Mouse (Mus musculus): ENCODE results near the gene Snx1. TPM values are rescaled to one million over a fixed set of nuclear protein-coding genes. Genes with fewer than 3 reads are reported as not detected.

Gene Snx1
- polyA plus RNA-seq, 1 experiment from 2014 or later, result 127 TPM

- Histone ChIP-seq H3K36me3 (ENCODE audit: control insufficient read depth, insufficient read depth, low read length) (peaks cover 8% of the 10 kb centered on the region), H3K4me3 (ENCODE audit: low read depth, low read length) (no peak overlapping the region), H3K27me3 (ENCODE audit: control insufficient read depth, insufficient read depth, low read length) (no peaks in the 10 kb centered on the region), H3K9ac (ENCODE audit: low read depth, low read length) (no peak overlapping the region), H3K4me1 (replicated peaks; ENCODE audit: control insufficient read depth, insufficient read depth, low read length) (no peaks in the 10 kb centered on the region), H3K9me3 (ENCODE audit: control insufficient read depth, low read length) (no peaks in the 10 kb centered on the region), H3K4me2 (replicated peaks; ENCODE audit: low read depth, low read length) (no peak overlapping the region), H3K27ac (ENCODE audit: low read depth, low read length) (0 out of 2 replicates have a peak overlapping the region, but pooled peaks have one; percentile 18)
- DNase-seq (ENCODE audit: low spot score), result no peak
- 56% methylated on average over 8 of the region's 8 CpGs for WGBS
- no peak for ATAC-seq (ENCODE audit: low FRiP score)
Measured at GRCm38 (mm10) chr9:66110611-66111379, 15.6 kb downstream of the Snx1 start.

- Histone ChIP-seq H3K36me3 (ENCODE audit: control insufficient read depth, insufficient read depth, low read length) (peaks cover 13% of the 10 kb centered on the region), H3K9me3 (ENCODE audit: control insufficient read depth, low read length) (no peaks in the 10 kb centered on the region), H3K4me1 (replicated peaks; ENCODE audit: control insufficient read depth, insufficient read depth, low read length) (no peaks in the 10 kb centered on the region), H3K27me3 (ENCODE audit: control insufficient read depth, insufficient read depth, low read length) (no peaks in the 10 kb centered on the region), H3K9ac (ENCODE audit: low read depth, low read length) (no peak overlapping the region), H3K4me3 (ENCODE audit: low read depth, low read length) (no peak overlapping the region), H3K4me2 (replicated peaks; ENCODE audit: low read depth, low read length) (no peak overlapping the region), H3K27ac (ENCODE audit: low read depth, low read length) (0 out of 2 replicates have a peak overlapping the region, but pooled peaks have one; percentile 25)
- 66% methylated on average over 8 of the region's 8 CpGs for WGBS
- ATAC-seq (ENCODE audit: low FRiP score), result no peak
- no peak for DNase-seq (ENCODE audit: low spot score)
Measured at GRCm38 (mm10) chr9:66110126-66110525, 16.3 kb downstream of the Snx1 start.

- H3K4me2 ChIP-seq (replicated peaks; ENCODE audit: low read depth, low read length), result no peak overlapping the region
- no peak overlapping the region for H3K9ac ChIP-seq (ENCODE audit: low read depth, low read length)
- 100% methylated on average over 1 of the region's 1 CpGs for WGBS
- H3K27ac ChIP-seq (ENCODE audit: low read depth, low read length), result no peak overlapping the region
- ATAC-seq (ENCODE audit: low FRiP score), result no peak
- H3K4me3 ChIP-seq (ENCODE audit: low read depth, low read length), result no peak overlapping the region
- no peaks in the 10 kb centered on the region for H3K9me3 ChIP-seq (ENCODE audit: control insufficient read depth, low read length)
- H3K4me1 ChIP-seq (replicated peaks; ENCODE audit: control insufficient read depth, insufficient read depth, low read length), result no peaks in the 10 kb centered on the region
- H3K36me3 ChIP-seq (ENCODE audit: control insufficient read depth, insufficient read depth, low read length), result peaks cover 13% of the 10 kb centered on the region
- no peak for DNase-seq (ENCODE audit: low spot score)
- no peaks in the 10 kb centered on the region for H3K27me3 ChIP-seq (ENCODE audit: control insufficient read depth, insufficient read depth, low read length)
Measured at GRCm38 (mm10) chr9:66109574-66109973, 16.8 kb downstream of the Snx1 start.

- Histone ChIP-seq H3K9me3 (ENCODE audit: control insufficient read depth, low read length) (no peaks in the 10 kb centered on the region), H3K36me3 (ENCODE audit: control insufficient read depth, insufficient read depth, low read length) (peaks cover 11% of the 10 kb centered on the region), H3K27me3 (ENCODE audit: control insufficient read depth, insufficient read depth, low read length) (no peaks in the 10 kb centered on the region), H3K4me1 (replicated peaks; ENCODE audit: control insufficient read depth, insufficient read depth, low read length) (no peaks in the 10 kb centered on the region), H3K4me2 (replicated peaks; ENCODE audit: low read depth, low read length) (no peak overlapping the region), H3K4me3 (ENCODE audit: low read depth, low read length) (no peak overlapping the region), H3K27ac (ENCODE audit: low read depth, low read length) (no peak overlapping the region), H3K9ac (ENCODE audit: low read depth, low read length) (no peak overlapping the region)
- ATAC-seq (ENCODE audit: low FRiP score) (no peak), DNase-seq (ENCODE audit: low spot score) (no peak)
- 90% methylated on average over 8 of the region's 8 CpGs for WGBS
Measured at GRCm38 (mm10) chr9:66105168-66105567, 21.2 kb downstream of the Snx1 start.

- H3K27me3 ChIP-seq (ENCODE audit: control insufficient read depth, insufficient read depth, low read length), result no peaks in the 10 kb centered on the region
- ATAC-seq (ENCODE audit: low FRiP score) (no peak), DNase-seq (ENCODE audit: low spot score) (no peak)
- H3K36me3 ChIP-seq (ENCODE audit: control insufficient read depth, insufficient read depth, low read length), result peaks cover 11% of the 10 kb centered on the region
- H3K4me2 ChIP-seq (replicated peaks; ENCODE audit: low read depth, low read length), result no peak overlapping the region
- H3K9me3 ChIP-seq (ENCODE audit: control insufficient read depth, low read length), result no peaks in the 10 kb centered on the region
- WGBS, result 94% methylated on average over 4 of the region's 4 CpGs
- H3K9ac ChIP-seq (ENCODE audit: low read depth, low read length), result no peak overlapping the region
- no peaks in the 10 kb centered on the region for H3K4me1 ChIP-seq (replicated peaks; ENCODE audit: control insufficient read depth, insufficient read depth, low read length)
- no peak overlapping the region for H3K4me3 ChIP-seq (ENCODE audit: low read depth, low read length)
- no peak overlapping the region for H3K27ac ChIP-seq (ENCODE audit: low read depth, low read length)
Measured at GRCm38 (mm10) chr9:66104601-66105000, 21.8 kb downstream of the Snx1 start.

GRCm38 (mm10) chr9:66102668-66103067 lies 23.7 kb downstream of the Snx1 start:
- 97% methylated on average over 6 of the region's 6 CpGs for WGBS
- Histone ChIP-seq H3K4me2 (replicated peaks; ENCODE audit: low read depth, low read length) (no peak overlapping the region), H3K27me3 (ENCODE audit: control insufficient read depth, insufficient read depth, low read length) (no peaks in the 10 kb centered on the region), H3K4me1 (replicated peaks; ENCODE audit: control insufficient read depth, insufficient read depth, low read length) (no peaks in the 10 kb centered on the region), H3K27ac (ENCODE audit: low read depth, low read length) (no peak overlapping the region), H3K4me3 (ENCODE audit: low read depth, low read length) (no peak overlapping the region), H3K9me3 (ENCODE audit: control insufficient read depth, low read length) (no peaks in the 10 kb centered on the region), H3K9ac (ENCODE audit: low read depth, low read length) (no peak overlapping the region), H3K36me3 (ENCODE audit: control insufficient read depth, insufficient read depth, low read length) (peaks cover 11% of the 10 kb centered on the region)
- DNase-seq (ENCODE audit: low spot score) (no peak), ATAC-seq (ENCODE audit: low FRiP score) (no peak)

- no peak for ATAC-seq (ENCODE audit: low FRiP score)
- H3K4me3 ChIP-seq (ENCODE audit: low read depth, low read length), result no peak overlapping the region
- DNase-seq (ENCODE audit: low spot score), result no peak
- peaks cover 11% of the 10 kb centered on the region for H3K36me3 ChIP-seq (ENCODE audit: control insufficient read depth, insufficient read depth, low read length)
- no peaks in the 10 kb centered on the region for H3K27me3 ChIP-seq (ENCODE audit: control insufficient read depth, insufficient read depth, low read length)
- no peak overlapping the region for H3K9ac ChIP-seq (ENCODE audit: low read depth, low read length)
- WGBS, result 80% methylated on average over 8 of the region's 8 CpGs
- no peaks in the 10 kb centered on the region for H3K9me3 ChIP-seq (ENCODE audit: control insufficient read depth, low read length)
- H3K4me2 ChIP-seq (replicated peaks; ENCODE audit: low read depth, low read length), result no peak overlapping the region
- H3K4me1 ChIP-seq (replicated peaks; ENCODE audit: control insufficient read depth, insufficient read depth, low read length), result no peaks in the 10 kb centered on the region
- no peak overlapping the region for H3K27ac ChIP-seq (ENCODE audit: low read depth, low read length)
Measured at GRCm38 (mm10) chr9:66101577-66101976, 24.8 kb downstream of the Snx1 start.

- WGBS, result 71% methylated on average over 2 of the region's 2 CpGs
- no peaks in the 10 kb centered on the region for H3K27me3 ChIP-seq (ENCODE audit: control insufficient read depth, insufficient read depth, low read length)
- H3K9me3 ChIP-seq (ENCODE audit: control insufficient read depth, low read length), result no peaks in the 10 kb centered on the region
- H3K27ac ChIP-seq (ENCODE audit: low read depth, low read length), result no peak overlapping the region
- H3K4me1 ChIP-seq (replicated peaks; ENCODE audit: control insufficient read depth, insufficient read depth, low read length), result 0 out of 2 replicates have a peak, but pooled peaks cover 2% of the 10 kb centered on the region
- H3K4me2 ChIP-seq (replicated peaks; ENCODE audit: low read depth, low read length), result no peak overlapping the region
- H3K4me3 ChIP-seq (ENCODE audit: low read depth, low read length), result no peak overlapping the region
- H3K36me3 ChIP-seq (ENCODE audit: control insufficient read depth, insufficient read depth, low read length), result 0 out of 2 replicates have a peak, but pooled peaks cover 5% of the 10 kb centered on the region
- no peak for DNase-seq (ENCODE audit: low spot score)
- no peak for ATAC-seq (ENCODE audit: low FRiP score)
- no peak overlapping the region for H3K9ac ChIP-seq (ENCODE audit: low read depth, low read length)
Measured at GRCm38 (mm10) chr9:66092664-66093063, 33.7 kb downstream of the Snx1 start.
